Mouse (Mus musculus) lung, postnatal 10 days (tissue): ENCODE measurements around the gene Wnt4.

Source experiments
- DNase-seq: peaks from one replicate; pipeline ENCODE4 v3.0.0; 2021

Gene Wnt4

DNA sequence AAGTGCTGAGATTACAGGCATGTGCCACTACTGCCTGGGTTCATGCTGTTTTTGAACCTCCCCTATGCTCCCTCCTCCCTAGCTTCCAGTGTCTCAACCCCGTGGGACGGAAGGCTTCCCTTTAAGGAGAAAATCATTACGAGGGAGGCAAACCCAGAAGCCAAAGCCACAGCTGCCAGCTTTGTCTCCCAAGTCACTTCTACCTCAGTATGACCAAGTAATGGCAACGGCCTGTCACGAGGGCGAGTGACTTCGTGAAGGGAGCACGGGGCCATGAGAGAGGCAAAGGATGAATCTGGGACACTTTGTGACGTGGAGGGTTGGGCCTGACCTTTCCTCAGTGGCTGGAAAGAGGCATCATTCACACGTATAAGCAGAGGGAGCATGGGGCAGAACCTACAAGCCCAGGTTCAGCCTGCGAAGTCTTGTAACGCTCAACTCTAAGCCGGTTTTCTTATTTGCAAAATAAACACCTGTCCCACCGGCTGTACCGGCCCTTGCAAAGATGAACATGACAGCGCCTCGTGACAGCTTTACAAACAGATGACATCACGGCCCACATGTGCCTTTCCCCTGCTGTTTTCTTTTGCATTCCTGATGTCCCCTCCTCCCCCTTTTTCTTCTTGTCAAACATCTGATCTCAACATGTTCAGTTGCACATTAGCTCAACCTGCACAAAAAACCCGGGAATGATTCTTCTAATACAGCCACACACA is 29.9 kb downstream of the Wnt4 start:
- DNase-seq = no peak

DNA sequence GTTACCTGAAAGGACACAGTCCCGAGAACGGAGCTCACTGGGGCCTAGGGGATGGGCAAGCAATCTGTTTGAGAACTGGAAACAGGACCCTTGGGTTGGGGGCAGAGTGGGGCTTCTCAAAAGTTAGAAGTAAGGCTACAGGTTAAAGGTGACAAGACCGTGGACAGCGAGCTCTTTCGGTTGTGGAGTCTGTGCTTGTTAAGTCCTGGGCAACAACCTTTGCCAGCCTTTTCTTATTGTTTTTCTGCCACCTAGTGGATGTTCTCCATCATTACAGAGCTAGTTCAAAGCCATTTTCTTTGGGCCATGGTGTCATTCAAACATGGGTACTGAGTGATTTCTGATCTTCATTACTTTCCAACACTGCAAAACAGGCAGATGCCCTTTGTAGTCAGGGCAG is 31.1 kb downstream of the Wnt4 start:
- DNase-seq = peak; percentile 49

DNA sequence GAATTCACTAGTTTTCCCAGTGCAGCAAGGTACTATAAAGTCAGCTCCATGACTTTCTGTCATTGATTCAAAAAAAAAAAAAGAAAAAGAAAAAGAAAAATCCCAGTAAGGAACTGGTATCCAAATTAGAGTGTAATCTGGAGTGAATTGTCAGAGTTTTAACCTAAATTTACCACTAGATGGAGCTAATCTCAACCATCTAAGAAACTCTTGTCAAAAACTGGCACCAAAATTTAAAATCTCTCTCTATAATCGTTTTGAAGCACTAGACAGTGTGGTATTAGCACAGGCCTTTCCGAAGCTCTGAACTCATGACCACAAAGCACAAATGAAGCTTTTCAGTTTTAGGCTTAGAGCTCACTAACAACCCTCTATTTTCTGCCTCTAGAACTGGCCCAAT is 36.2 kb downstream of the Wnt4 start:
- no peak for DNase-seq

- DNase-seq = no peak
Measured at GRCm38 (mm10) chr4:137314561-137314960, 37.3 kb downstream of the Wnt4 start.

- DNase-seq = no peak
Measured at GRCm38 (mm10) chr4:137315061-137315460, 37.8 kb downstream of the Wnt4 start.

GRCm38 (mm10) chr4:137316027-137316770 is 38.9 kb downstream of the Wnt4 start:
- no peak for DNase-seq

DNA sequence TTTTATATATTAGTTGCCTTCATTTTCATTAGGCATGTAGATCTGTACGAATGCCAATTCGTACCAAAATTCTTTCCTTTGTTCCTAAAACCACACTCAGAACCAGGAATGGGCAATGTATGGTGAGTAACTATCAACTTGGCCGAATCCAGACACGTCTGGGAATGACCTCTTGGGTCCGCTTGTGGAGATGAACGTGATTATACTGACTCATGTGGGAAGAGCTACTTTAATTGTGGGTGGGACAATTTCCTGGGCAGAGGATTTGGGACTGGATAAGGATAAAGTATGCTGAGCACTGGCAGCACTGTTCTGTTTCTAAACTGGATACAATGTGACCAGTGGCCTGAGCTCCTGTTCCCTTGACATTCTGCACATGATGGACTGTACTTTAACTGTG is 47.6 kb downstream of the Wnt4 start:
- DNase-seq = no peak

GRCm38 (mm10) chr4:137326494-137326893 is 49.2 kb downstream of the Wnt4 start:
- DNase-seq = no peak

DNA sequence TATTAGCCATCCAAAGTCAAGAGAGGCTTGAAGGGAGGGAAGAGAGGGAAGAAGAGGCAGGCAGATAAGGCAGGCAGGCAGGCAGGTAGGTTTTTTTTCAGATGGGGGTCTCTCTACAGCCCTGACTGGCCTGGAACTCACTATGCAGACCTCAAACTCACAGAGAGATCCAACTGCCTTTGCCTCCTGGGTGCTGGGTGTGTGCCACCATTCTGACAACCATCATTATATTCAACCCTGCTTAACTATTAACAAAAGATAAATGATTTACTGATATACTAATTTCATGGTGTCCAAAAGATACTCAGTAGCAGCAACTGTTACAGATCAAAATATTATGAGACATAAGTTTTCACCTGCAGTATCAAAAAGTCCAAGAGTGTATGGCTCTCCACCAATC is 54.8 kb downstream of the Wnt4 start:
- no peak for DNase-seq

DNA sequence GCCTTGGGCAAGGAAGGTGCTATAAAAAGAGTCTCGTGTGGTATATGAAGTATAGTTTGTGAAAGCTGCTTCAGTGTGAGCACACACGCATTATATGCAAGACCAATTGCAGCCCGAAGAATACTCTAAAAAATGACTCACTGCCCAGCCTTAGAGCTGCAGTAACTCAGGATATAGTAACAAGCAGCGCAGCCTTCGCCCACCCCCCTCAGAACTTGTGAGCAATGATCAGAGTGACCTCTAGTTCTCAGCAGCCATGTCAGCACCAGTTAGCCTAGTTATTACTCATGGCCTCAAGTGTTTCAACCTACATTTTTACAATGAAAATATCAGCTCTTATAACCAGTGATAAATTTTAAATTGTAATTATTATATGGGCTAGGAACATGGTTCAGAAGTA is 59.2 kb downstream of the Wnt4 start:
- no peak for DNase-seq

- no peak for DNase-seq
Measured at GRCm38 (mm10) chr4:137339415-137339814, 62.1 kb downstream of the Wnt4 start.

GRCm38 (mm10) chr4:137342816-137343215 is 65.5 kb downstream of the Wnt4 start:
- DNase-seq = no peak

DNA sequence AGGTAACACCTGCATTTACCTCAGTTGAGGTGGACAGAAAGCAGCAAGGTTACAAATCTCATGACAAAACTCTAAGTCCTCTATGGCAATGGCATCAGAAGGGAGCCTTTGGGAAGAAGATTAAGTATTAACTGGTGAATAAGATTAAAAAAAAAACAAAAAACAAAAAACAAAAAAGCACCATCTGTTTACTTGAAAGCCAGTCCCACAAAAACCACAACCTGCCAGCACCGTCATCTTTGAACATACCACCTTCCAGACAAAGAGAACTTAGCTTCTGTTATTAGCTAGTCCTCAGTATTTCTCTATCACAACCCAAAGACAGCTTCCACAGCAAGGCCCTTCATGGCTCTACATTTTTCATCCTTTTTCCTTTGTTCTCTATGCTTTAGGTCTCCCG is 67.8 kb downstream of the Wnt4 start:
- DNase-seq = no peak

- DNase-seq = no peak
Measured at GRCm38 (mm10) chr4:137345790-137346189, 68.5 kb downstream of the Wnt4 start.
